Mouse (Mus musculus) embryonic facial prominence, embryonic 11.5 days (tissue): ENCODE measurements around the gene Sf3b3. TPM values are rescaled to one million over a fixed set of nuclear protein-coding genes. Genes with fewer than 3 reads are reported as not detected.
"Not testable (repeated sequence)": the region's sequence is repeated elsewhere in the genome, so short reads cannot be mapped to it uniquely, and the experiment has no call there.

ENCODE experiments used
- ATAC-seq: fragments of 200-750 bp; cut with Nextera tagmentation; replicated peaks from 2 replicates; pipeline ENCODE4 v1.8.0; 2017; ENCODE audit warnings: low read depth; ENCODE audit not compliant: insufficient number of reproducible peaks, low FRiP score, low TSS enrichment
- DNase-seq: peaks from one replicate; pipeline ENCODE4 v3.0.0-alpha.2; 2015; ENCODE audit warnings: low spot score
- H3K27ac ChIP-seq: fragments of 300-500 bp; sonication (generic); replicated peaks from 2 replicates; pipeline ENCODE4 v1.5.1; 2014; ENCODE audit warnings: mild to moderate bottlenecking, low read depth, low read length, control low read depth
- H3K27me3 ChIP-seq: fragments of 300-500 bp; sonication (generic); 2 replicates; pipeline ENCODE4 v1.6.1; 2014; ENCODE audit warnings: mild to moderate bottlenecking, low read length, moderate library complexity, mixed read lengths; ENCODE audit not compliant: control insufficient read depth, insufficient read depth
- H3K36me3 ChIP-seq: fragments of 300-500 bp; sonication (generic); replicated peaks from 2 replicates; pipeline ENCODE4 v1.6.1; 2014; ENCODE audit warnings: low read depth, mild to moderate bottlenecking, low read length, moderate library complexity, mixed read lengths; ENCODE audit not compliant: control insufficient read depth, insufficient read depth
- H3K4me1 ChIP-seq: fragments of 300-500 bp; sonication (generic); 2 replicates; pipeline ENCODE4 v1.6.1; 2014; ENCODE audit warnings: low read length, mixed read lengths; ENCODE audit not compliant: control insufficient read depth, insufficient read depth
- H3K4me2 ChIP-seq: fragments of 300-500 bp; sonication (generic); 2 replicates; pipeline ENCODE4 v1.6.1; 2014; ENCODE audit warnings: low read depth, mild to moderate bottlenecking, control low read depth, low read length, moderate library complexity
- H3K4me3 ChIP-seq: fragments of 300-500 bp; sonication (generic); 2 replicates; pipeline ENCODE4 v1.5.1; 2014; ENCODE audit warnings: low read depth, low read length, control low read depth
- H3K9ac ChIP-seq: fragments of 300-500 bp; sonication (generic); replicated peaks from 2 replicates; pipeline ENCODE4 v1.6.1; 2014; ENCODE audit warnings: mild to moderate bottlenecking, control low read depth, low read length
- H3K9me3 ChIP-seq: fragments of 300-500 bp; sonication (generic); replicated peaks from 2 replicates; pipeline ENCODE4 v1.6.1; 2016; ENCODE audit warnings: mild to moderate bottlenecking, low read length, inconsistent platforms, mixed read lengths; ENCODE audit not compliant: control insufficient read depth
- WGBS: fragments of 180-500 bp; shearing (Covaris S2); extraction: QIAGEN DNeasy Blood & Tissue Kit; methylation state at CpG from one replicate; pipeline ENCODE4 v1.1.7; 2014; 5-methylcytosine and 5-hydroxymethylcytosine counted together
- polyA plus RNA-seq: library from polyadenylated mRNA; unstranded; fragments of >200 nt; fragmentation: Nextera tagmentation; extraction: Ambion mirVana; gene quantifications from 2 replicates; pipeline ENCODE4 v1.2.1, GENCODE M21; 2014

The Sf3b3 gene
- polyA plus RNA-seq, 1 experiment from 2014 or later: 212 TPM

DNA sequence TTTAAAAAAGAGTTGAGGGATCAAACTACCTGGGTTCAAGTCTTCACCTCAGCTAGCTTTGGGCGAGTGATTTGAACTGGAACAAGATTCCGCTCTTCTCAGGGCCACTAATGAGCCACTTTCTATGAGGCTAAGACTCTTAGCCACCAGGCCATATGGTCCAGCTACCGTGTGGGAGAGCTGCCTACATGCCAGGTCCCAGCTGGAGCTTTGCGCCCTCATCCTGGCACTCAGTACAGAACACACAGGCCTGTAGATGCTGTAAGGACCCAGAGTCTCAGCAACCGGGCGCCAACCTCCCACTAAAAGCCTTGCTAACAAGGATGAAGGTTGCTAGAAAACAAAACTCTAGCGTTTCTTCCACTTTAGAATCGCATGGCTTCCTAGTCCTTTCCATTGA lies 41.9 kb upstream of the Sf3b3 start:
- no peaks in the 10 kb centered on the region; the same call in none of the 2 replicates for H3K36me3 ChIP-seq
- no peak overlapping the region for H3K4me3 ChIP-seq
- 93% methylated on average over 8 of the region's 8 CpGs for WGBS
- no peak overlapping the region for H3K27ac ChIP-seq
- H3K9me3 ChIP-seq: no peaks in the 10 kb centered on the region
- ATAC-seq (no peak), DNase-seq (no peak)
- no peaks in the 10 kb centered on the region for H3K27me3 ChIP-seq
- H3K4me1 ChIP-seq: no peaks in the 10 kb centered on the region
- no peak overlapping the region for H3K4me2 ChIP-seq
- no peak overlapping the region for H3K9ac ChIP-seq

DNA sequence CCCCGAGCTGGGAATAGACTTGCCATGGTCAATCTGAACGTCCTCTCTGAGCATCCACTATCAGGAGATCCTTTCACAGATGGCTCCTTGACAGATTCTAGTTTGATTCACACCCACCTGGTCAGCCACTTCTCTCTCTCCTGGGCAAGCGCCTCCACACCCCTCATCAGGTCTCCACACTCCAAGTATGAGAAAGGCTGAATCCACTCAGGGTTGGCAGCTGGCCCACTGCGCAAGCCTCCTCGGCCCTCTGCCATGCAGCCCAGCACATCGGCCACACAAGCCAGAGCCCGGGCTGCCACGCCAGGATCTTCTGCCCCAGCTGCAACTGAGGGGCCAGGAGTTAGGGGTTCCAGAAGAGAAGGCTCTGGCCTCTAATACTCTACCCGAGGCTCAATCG lies 41.0 kb upstream of the Sf3b3 start:
- H3K4me3 ChIP-seq: no peak overlapping the region
- no peak overlapping the region for H3K9ac ChIP-seq
- DNase-seq: no peak
- H3K4me2 ChIP-seq: no peak overlapping the region
- H3K27ac ChIP-seq: no peak overlapping the region
- H3K27me3 ChIP-seq: no peaks in the 10 kb centered on the region
- no peaks in the 10 kb centered on the region for H3K9me3 ChIP-seq
- WGBS: 91% methylated on average over 10 of the region's 10 CpGs
- peaks cover 3% of the 10 kb centered on the region for H3K36me3 ChIP-seq
- ATAC-seq: no peak
- no peaks in the 10 kb centered on the region for H3K4me1 ChIP-seq

DNA sequence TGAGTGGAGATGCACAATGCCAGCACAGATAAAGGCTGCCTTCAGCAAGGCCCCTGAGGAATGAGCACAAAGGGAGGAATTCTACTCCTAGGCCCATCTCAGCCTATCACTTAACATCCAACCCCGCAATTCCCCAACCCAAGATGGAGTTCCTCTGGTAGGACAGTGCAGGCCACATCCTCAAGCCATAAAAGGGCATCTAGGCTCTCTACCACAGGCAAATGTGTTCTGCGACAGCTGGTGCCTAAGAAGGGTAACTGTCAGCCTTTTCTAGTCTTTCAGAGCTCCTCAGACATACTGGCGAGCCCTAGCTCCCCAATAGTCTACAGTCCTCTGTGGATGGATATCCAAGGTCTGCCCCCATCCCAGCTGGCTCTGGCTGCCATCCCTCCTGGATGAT lies 40.0 kb upstream of the Sf3b3 start:
- H3K9me3 ChIP-seq: no peaks in the 10 kb centered on the region
- no peak for DNase-seq
- WGBS: 92% methylated on average over 3 of the region's 3 CpGs
- peaks cover 3% of the 10 kb centered on the region for H3K36me3 ChIP-seq
- no peak overlapping the region for H3K4me3 ChIP-seq
- ATAC-seq: no peak
- no peak overlapping the region for H3K27ac ChIP-seq
- H3K4me2 ChIP-seq: no peak overlapping the region
- no peak overlapping the region for H3K9ac ChIP-seq
- H3K27me3 ChIP-seq: no peaks in the 10 kb centered on the region
- no peaks in the 10 kb centered on the region for H3K4me1 ChIP-seq

DNA sequence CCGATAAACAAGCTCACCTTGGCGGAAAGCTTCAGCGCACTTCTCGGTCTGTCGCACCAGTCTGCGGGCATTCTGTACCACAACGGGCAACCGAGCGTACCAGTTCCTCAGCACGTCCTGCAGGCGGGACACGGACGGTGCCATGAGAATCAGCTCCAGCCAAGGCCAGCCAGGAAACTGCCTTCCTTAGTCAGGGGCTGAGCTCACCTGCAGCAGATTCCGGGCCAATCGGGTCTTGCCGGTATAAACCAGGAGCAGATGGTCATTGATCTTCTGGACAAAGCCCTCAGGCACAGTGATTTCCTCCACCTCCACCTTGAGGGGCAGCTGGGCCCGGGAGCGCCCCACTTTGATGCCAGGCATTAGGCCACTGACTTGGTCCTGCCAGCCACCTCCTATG lies 37.2 kb upstream of the Sf3b3 start:
- ATAC-seq: no peak
- peaks cover 7% of the 10 kb centered on the region for H3K36me3 ChIP-seq
- no peaks in the 10 kb centered on the region for H3K9me3 ChIP-seq
- DNase-seq: no peak
- H3K27ac ChIP-seq: no peak overlapping the region
- no peak overlapping the region for H3K4me2 ChIP-seq
- 95% methylated on average over 18 of the region's 18 CpGs for WGBS
- no peak overlapping the region for H3K9ac ChIP-seq
- H3K27me3 ChIP-seq: no peaks in the 10 kb centered on the region
- H3K4me1 ChIP-seq: no peaks in the 10 kb centered on the region
- H3K4me3 ChIP-seq: no peak overlapping the region

DNA sequence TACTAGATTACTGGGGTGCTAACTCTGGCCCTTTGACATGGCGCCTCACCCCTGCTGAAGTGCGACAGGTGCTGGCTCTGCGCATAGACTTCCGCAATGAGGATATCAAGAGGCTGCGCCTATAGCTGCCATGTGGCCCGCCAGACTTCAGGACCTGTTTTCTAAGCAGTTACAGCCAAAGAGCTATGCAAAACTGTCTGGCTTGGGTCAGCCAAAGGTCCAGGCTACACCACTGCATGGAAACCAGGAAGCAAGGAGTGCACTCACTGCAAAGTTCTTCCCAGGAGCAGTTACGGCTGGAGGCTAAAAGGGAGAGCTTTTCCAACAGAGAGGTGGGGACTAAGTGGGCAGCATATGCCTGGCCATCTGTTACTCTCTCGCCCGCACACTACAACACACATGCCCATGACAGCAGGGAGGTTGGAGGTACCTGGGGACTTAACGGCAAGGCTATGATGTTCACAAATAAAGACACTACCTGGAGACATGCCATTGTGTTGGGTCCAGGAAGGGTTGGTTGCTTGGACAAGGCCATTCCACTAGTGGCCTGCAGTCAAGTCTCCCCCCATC lies 35.2 kb upstream of the Sf3b3 start:
- ATAC-seq (no peak), DNase-seq (no peak)
- H3K4me1 ChIP-seq: no peaks in the 10 kb centered on the region
- no peaks in the 10 kb centered on the region for H3K9me3 ChIP-seq
- H3K27me3 ChIP-seq: no peaks in the 10 kb centered on the region
- H3K36me3 ChIP-seq: peaks cover 7% of the 10 kb centered on the region
- WGBS: 90% methylated on average over 10 of the region's 10 CpGs
- H3K4me3 ChIP-seq: no peak overlapping the region
- H3K9ac ChIP-seq: no peak overlapping the region
- no peak overlapping the region for H3K4me2 ChIP-seq
- no peak overlapping the region for H3K27ac ChIP-seq

DNA sequence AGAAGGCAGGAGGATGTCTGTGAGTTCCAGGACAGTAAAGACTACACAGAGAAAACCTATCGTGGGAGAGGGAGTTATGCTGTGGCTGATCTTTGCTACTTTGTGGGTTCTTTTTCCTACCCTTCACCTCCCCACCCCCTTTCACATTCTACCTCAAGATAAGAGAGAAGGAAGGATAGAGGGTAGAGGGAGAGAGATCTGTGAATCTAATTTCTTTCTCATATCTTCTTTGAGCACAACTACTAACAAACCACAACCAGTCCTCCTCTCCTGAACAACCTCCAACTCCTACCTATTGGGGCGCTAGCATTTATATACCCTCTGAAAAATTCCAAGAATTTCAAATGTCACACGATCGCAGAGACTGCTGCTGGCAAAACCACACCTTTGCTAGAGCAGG lies 31.3 kb upstream of the Sf3b3 start:
- H3K27ac ChIP-seq: no peak overlapping the region
- H3K4me3 ChIP-seq: no peak overlapping the region
- H3K4me1 ChIP-seq: no peaks in the 10 kb centered on the region
- no peak overlapping the region for H3K9ac ChIP-seq
- 90% methylated on average over 4 of the region's 4 CpGs for WGBS
- H3K4me2 ChIP-seq: no peak overlapping the region
- H3K27me3 ChIP-seq: no peaks in the 10 kb centered on the region
- DNase-seq (no peak), ATAC-seq (no peak)
- H3K9me3 ChIP-seq: no peaks in the 10 kb centered on the region
- H3K36me3 ChIP-seq: peaks cover 8% of the 10 kb centered on the region

DNA sequence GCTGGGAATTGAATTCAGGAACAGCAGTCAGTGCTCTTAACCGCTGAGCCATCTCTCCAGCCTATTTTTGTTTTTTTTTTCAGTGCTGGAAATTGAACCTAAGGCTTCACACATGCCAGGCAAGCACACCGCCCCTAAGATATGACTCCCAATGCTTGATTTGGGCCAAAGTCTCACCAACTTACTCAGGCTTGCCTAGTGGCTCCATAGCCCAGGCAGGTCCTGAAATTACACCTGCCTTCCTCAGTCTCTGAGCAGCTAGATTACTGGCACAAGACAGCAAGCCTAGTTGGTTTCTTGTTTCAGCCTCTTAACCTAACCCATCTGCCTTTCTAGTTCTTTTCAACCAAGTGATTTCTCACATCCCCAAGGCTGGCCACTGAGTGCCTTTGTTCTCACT lies 23.9 kb upstream of the Sf3b3 start:
- 96% methylated on average over 2 of the region's 2 CpGs for WGBS
- no peaks in the 10 kb centered on the region for H3K4me1 ChIP-seq
- H3K4me3 ChIP-seq: no peak overlapping the region
- H3K27me3 ChIP-seq: no peaks in the 10 kb centered on the region
- H3K9me3 ChIP-seq: no peaks in the 10 kb centered on the region
- no peak overlapping the region for H3K27ac ChIP-seq
- peaks cover 8% of the 10 kb centered on the region for H3K36me3 ChIP-seq
- H3K4me2 ChIP-seq: no peak overlapping the region
- DNase-seq (no peak), ATAC-seq (no peak)
- H3K9ac ChIP-seq: no peak overlapping the region

DNA sequence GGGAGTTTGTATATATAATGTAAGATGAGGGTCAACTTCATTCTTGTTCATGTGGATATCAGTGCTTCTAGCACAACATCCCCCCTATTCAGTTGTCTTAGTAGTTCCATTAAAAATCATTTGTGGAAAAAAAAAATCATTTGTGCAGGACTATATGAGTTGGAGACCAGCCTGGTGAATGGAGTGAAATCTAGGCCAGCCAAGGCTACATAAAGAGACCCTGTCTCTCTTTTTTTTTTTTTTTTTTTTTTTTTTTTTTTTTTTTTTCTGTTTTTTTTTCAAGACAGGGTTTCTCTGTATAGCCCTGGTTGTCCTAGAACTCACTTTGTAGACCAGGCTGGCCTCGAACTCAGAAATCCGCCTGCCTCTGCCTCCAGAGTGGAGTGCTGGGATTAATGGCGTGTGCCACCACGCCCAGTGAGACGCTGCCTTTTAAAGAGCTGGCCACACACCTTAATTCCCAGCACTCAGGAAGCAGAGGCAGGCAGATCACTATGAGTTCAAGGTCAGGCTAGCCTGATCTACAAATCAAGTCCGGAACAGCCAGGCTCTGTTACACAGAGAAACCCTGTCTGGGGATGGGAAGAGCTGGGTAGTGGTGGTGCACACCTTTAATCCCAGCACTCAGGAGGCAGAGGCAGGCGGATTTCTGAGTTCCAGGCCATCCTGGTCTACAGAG lies 14.9 kb upstream of the Sf3b3 start:
- not testable (repeated sequence) for ATAC-seq, H3K9me3 ChIP-seq, DNase-seq, H3K4me2 ChIP-seq, H3K4me3 ChIP-seq, H3K4me1 ChIP-seq, H3K36me3 ChIP-seq, H3K27ac ChIP-seq, H3K9ac ChIP-seq, H3K27me3 ChIP-seq
- 98% methylated on average over 7 of the region's 7 CpGs for WGBS
